Mouse (Mus musculus): ENCODE data around the gene Hoxc12. TPM values are rescaled to one million over a fixed set of nuclear protein-coding genes. Genes with fewer than 3 reads are reported as not detected.

Gene Hoxc12
- polyA plus RNA-seq, 1 experiment from 2014 or later: not detected

DNA sequence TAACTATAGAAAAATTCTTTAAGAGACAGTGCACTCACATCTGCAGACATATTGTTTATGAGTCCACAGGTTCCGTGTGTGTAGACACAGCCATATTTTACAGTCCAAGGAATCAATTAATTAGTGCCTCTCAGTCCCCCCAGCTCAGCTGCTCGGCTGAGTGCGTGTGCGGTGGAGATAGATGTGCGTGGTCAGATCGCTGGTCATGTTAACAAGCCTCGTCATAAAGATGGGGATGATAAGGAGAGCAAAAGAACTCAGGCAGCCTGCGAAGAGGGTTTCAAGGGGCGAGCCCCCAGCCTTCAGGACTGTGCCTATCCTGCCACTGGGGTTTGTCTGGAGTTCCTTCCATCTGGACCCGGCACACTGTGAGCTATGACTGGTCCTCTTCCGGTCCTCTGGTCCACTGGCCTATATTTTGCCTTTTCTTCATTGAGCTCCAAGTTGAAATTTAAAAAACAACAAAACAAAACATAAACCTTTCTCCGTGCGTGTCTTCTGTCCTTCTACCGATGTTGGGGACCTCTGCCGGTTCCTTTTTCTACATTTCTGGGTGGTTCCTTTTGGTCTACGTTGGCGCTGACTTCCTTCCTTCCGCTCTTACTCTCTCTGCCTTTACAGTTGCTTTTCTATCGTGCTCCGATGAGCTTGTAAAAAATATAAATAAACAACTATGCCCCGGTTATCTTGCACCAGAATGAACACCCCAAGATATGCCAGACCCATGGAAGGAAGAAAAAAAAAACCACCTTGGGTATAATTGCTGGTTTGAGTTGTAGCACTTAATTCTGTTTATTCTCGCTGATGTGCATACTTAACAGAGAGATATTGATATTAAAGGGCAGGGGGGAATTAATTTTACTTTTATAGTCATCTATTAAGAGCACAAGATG is 8.9 kb downstream of the Hoxc12 start:
- no peaks in the 10 kb centered on the region for H3K36me3 ChIP-seq (replicated peaks; ENCODE audit: control insufficient read depth, insufficient read depth, low read depth, low read length)
- no peaks in the 10 kb centered on the region; the same call in 1 of the 2 replicates for H3K4me1 ChIP-seq (ENCODE audit: control insufficient read depth, insufficient read depth, low read length)
- ATAC-seq (replicated peaks; ENCODE audit: insufficient number of reproducible peaks, low FRiP score, low TSS enrichment, low read depth) (no peak), DNase-seq (ENCODE audit: low spot score) (no peak)
- no peak overlapping the region for H3K9ac ChIP-seq (replicated peaks; ENCODE audit: low read length)
- 11% methylated on average over 22 of the region's 22 CpGs for WGBS
- no peak overlapping the region for H3K4me3 ChIP-seq (ENCODE audit: low read depth, low read length)
- H3K27ac ChIP-seq (replicated peaks; ENCODE audit: low read depth, low read length): no peak overlapping the region
- H3K27me3 ChIP-seq (ENCODE audit: control insufficient read depth, insufficient read depth, low read length): peaks cover 99% of the 10 kb centered on the region
- H3K4me2 ChIP-seq (ENCODE audit: low read depth, low read length): no peak overlapping the region
- no peaks in the 10 kb centered on the region for H3K9me3 ChIP-seq (replicated peaks; ENCODE audit: control insufficient read depth, low read length)

DNA sequence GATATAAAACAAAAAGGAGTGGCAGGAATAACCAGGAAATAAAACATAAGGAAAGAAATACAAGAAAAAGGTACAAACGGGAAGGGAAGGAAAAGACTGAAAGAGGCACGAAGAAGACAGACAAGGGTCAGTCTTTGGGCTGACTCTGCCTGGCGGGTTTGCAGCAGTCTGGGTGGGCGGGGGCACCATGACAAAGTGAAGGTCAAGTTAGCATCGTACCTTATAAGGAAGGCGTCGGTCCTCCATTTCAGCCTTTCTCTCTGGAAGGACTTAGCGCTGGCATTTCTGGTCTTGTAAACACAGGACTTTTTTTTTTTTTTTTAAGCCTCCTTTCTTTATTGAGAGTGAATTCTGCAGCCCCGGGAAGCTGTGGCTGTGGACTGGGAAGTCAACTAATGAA is 10.7 kb downstream of the Hoxc12 start:
- H3K36me3 ChIP-seq (replicated peaks; ENCODE audit: control insufficient read depth, insufficient read depth, low read depth, low read length): no peaks in the 10 kb centered on the region
- H3K4me3 ChIP-seq (ENCODE audit: low read depth, low read length): no peak overlapping the region
- H3K27me3 ChIP-seq (ENCODE audit: control insufficient read depth, insufficient read depth, low read length): peaks cover 99% of the 10 kb centered on the region
- no peak overlapping the region for H3K4me2 ChIP-seq (ENCODE audit: low read depth, low read length)
- H3K9me3 ChIP-seq (replicated peaks; ENCODE audit: control insufficient read depth, low read length): no peaks in the 10 kb centered on the region
- no peak overlapping the region for H3K27ac ChIP-seq (replicated peaks; ENCODE audit: low read depth, low read length)
- no peak for DNase-seq (ENCODE audit: low spot score)
- H3K4me1 ChIP-seq (ENCODE audit: control insufficient read depth, insufficient read depth, low read length): no peaks in the 10 kb centered on the region; the same call in 1 of the 2 replicates
- WGBS: 1% methylated on average over 9 of the region's 9 CpGs
- ATAC-seq (replicated peaks; ENCODE audit: insufficient number of reproducible peaks, low FRiP score, low TSS enrichment, low read depth): no peak
- H3K9ac ChIP-seq (replicated peaks; ENCODE audit: low read length): no peak overlapping the region

DNA sequence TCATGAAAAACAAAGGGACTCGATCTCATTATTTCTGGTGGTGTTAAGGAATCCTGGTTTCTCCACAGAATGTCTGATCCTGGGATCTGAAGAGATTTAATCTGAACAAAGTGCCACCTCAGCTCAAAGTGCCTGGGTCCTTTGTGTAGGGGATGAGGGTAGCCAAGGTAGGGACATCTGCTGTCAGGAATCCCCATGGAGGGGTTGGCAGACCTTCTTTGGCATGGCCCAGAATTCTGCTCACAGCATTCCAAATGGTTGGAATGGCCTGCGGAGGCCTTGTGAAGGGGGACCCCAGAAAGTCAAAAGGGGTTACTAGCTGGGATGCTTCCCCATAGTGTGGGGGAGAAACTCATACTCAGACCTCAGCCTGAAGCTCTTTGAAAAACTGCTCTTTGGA is 12.3 kb downstream of the Hoxc12 start:
- no peak for ATAC-seq (replicated peaks; ENCODE audit: insufficient number of reproducible peaks, low FRiP score, low TSS enrichment, low read depth)
- 11% methylated on average over 2 of the region's 2 CpGs for WGBS
- Histone ChIP-seq H3K4me3 (ENCODE audit: low read depth, low read length) (no peak overlapping the region), H3K36me3 (replicated peaks; ENCODE audit: control insufficient read depth, insufficient read depth, low read depth, low read length) (no peaks in the 10 kb centered on the region), H3K9ac (replicated peaks; ENCODE audit: low read length) (no peak overlapping the region), H3K27me3 (ENCODE audit: control insufficient read depth, insufficient read depth, low read length) (peaks cover 98% of the 10 kb centered on the region), H3K27ac (replicated peaks; ENCODE audit: low read depth, low read length) (no peak overlapping the region), H3K9me3 (replicated peaks; ENCODE audit: control insufficient read depth, low read length) (no peaks in the 10 kb centered on the region), H3K4me2 (ENCODE audit: low read depth, low read length) (no peak overlapping the region), H3K4me1 (ENCODE audit: control insufficient read depth, insufficient read depth, low read length) (no peaks in the 10 kb centered on the region)
- no peak for DNase-seq (ENCODE audit: low spot score)

DNA sequence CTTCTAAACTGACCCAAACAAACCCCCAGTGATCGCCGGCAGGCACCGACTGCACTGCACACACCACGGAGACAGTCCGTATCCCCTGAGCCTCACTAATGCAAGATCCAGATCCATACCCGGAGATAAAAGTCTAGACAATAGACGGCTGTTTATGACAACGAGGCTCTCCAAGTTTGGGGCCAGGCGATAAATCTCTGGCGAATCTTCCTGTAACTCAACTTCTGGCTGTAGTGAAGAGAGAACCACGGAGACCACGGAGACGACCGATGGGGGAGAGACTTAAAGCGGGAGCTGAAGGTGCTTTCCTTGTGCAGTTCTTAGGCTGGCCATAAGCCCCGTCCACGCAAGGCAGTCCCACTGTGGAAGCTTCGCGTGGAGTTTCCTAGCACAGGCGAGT is 13.1 kb downstream of the Hoxc12 start:
- no peak overlapping the region for H3K27ac ChIP-seq (replicated peaks; ENCODE audit: low read depth, low read length)
- H3K4me2 ChIP-seq (ENCODE audit: low read depth, low read length): no peak overlapping the region
- no peaks in the 10 kb centered on the region for H3K4me1 ChIP-seq (ENCODE audit: control insufficient read depth, insufficient read depth, low read length)
- H3K27me3 ChIP-seq (ENCODE audit: control insufficient read depth, insufficient read depth, low read length): peaks cover 98% of the 10 kb centered on the region
- DNase-seq (ENCODE audit: low spot score) (no peak), ATAC-seq (replicated peaks; ENCODE audit: insufficient number of reproducible peaks, low FRiP score, low TSS enrichment, low read depth) (no peak)
- no peak overlapping the region for H3K9ac ChIP-seq (replicated peaks; ENCODE audit: low read length)
- no peaks in the 10 kb centered on the region for H3K36me3 ChIP-seq (replicated peaks; ENCODE audit: control insufficient read depth, insufficient read depth, low read depth, low read length)
- H3K9me3 ChIP-seq (replicated peaks; ENCODE audit: control insufficient read depth, low read length): no peaks in the 10 kb centered on the region
- no peak overlapping the region for H3K4me3 ChIP-seq (ENCODE audit: low read depth, low read length)
- WGBS: under 1% methylated on average over 20 of the region's 20 CpGs

DNA sequence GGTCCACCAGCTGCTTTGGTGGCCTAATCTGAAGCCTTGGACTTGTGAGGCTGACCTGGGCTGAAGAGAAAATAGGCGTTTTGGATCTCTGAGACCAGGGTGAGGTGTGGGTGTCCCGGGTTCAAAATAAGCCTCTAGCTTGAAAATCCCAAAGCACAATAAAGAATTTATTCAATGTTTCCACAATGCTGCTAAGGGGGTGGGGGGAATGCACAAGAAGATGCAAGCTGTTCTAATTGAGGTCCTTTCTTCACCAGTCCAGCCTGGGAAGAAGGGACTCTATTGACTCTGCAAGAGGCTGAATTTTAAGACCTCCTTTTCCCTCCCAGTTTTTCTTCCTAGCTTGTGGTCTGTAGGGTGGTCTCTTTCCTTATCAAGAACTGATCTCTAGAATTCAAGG is 14.3 kb downstream of the Hoxc12 start:
- Histone ChIP-seq H3K4me3 (ENCODE audit: low read depth, low read length) (no peak overlapping the region), H3K27ac (replicated peaks; ENCODE audit: low read depth, low read length) (no peak overlapping the region), H3K9me3 (replicated peaks; ENCODE audit: control insufficient read depth, low read length) (no peaks in the 10 kb centered on the region), H3K4me1 (ENCODE audit: control insufficient read depth, insufficient read depth, low read length) (no peaks in the 10 kb centered on the region), H3K36me3 (replicated peaks; ENCODE audit: control insufficient read depth, insufficient read depth, low read depth, low read length) (no peaks in the 10 kb centered on the region), H3K4me2 (ENCODE audit: low read depth, low read length) (no peak overlapping the region), H3K9ac (replicated peaks; ENCODE audit: low read length) (no peak overlapping the region), H3K27me3 (ENCODE audit: control insufficient read depth, insufficient read depth, low read length) (peaks cover 98% of the 10 kb centered on the region)
- DNase-seq (ENCODE audit: low spot score): no peak
- no peak for ATAC-seq (replicated peaks; ENCODE audit: insufficient number of reproducible peaks, low FRiP score, low TSS enrichment, low read depth)
- WGBS: 8% methylated on average over 2 of the region's 2 CpGs

- H3K9ac ChIP-seq (replicated peaks; ENCODE audit: low read length): no peak overlapping the region
- H3K4me2 ChIP-seq (ENCODE audit: low read depth, low read length): no peak overlapping the region
- no peaks in the 10 kb centered on the region for H3K4me1 ChIP-seq (ENCODE audit: control insufficient read depth, insufficient read depth, low read length)
- H3K9me3 ChIP-seq (replicated peaks; ENCODE audit: control insufficient read depth, low read length): no peaks in the 10 kb centered on the region
- no peak overlapping the region for H3K27ac ChIP-seq (replicated peaks; ENCODE audit: low read depth, low read length)
- DNase-seq (ENCODE audit: low spot score) (no peak), ATAC-seq (replicated peaks; ENCODE audit: insufficient number of reproducible peaks, low FRiP score, low TSS enrichment, low read depth) (no peak)
- H3K27me3 ChIP-seq (ENCODE audit: control insufficient read depth, insufficient read depth, low read length): peaks cover 96% of the 10 kb centered on the region
- no peaks in the 10 kb centered on the region for H3K36me3 ChIP-seq (replicated peaks; ENCODE audit: control insufficient read depth, insufficient read depth, low read depth, low read length)
- 5% methylated on average over 6 of the region's 6 CpGs for WGBS
- no peak overlapping the region for H3K4me3 ChIP-seq (ENCODE audit: low read depth, low read length)
These were observed 17.0 kb downstream of the Hoxc12 start for GRCm38 (mm10) chr15:102953561-102953960.

GRCm38 (mm10) chr15:102954192-102955006 is 17.8 kb downstream of the Hoxc12 start, which contains the start of gene Hoxc11:
TSS of gene Hoxc11 (plus strand) at chr15:102954427.
- Histone ChIP-seq H3K4me1 (ENCODE audit: control insufficient read depth, insufficient read depth, low read length) (no peaks in the 10 kb centered on the region), H3K27ac (replicated peaks; ENCODE audit: low read depth, low read length) (no peak within 1 kb of the TSS), H3K4me3 (ENCODE audit: low read depth, low read length) (no peak within 1 kb of the TSS), H3K9me3 (replicated peaks; ENCODE audit: control insufficient read depth, low read length) (no peaks in the 10 kb centered on the region), H3K9ac (replicated peaks; ENCODE audit: low read length) (no peak within 1 kb of the TSS), H3K27me3 (ENCODE audit: control insufficient read depth, insufficient read depth, low read length) (peaks cover 92% of the 10 kb centered on the region), H3K4me2 (ENCODE audit: low read depth, low read length) (no peak within 1 kb of the TSS), H3K36me3 (replicated peaks; ENCODE audit: control insufficient read depth, insufficient read depth, low read depth, low read length) (no peaks in the 10 kb centered on the region)
- ATAC-seq (replicated peaks; ENCODE audit: insufficient number of reproducible peaks, low FRiP score, low TSS enrichment, low read depth) (no peak), DNase-seq (ENCODE audit: low spot score) (no peak)
- 1% methylated on average over 56 of the region's 57 CpGs for WGBS

- Histone ChIP-seq H3K27ac (replicated peaks; ENCODE audit: low read depth, low read length) (no peak overlapping the region), H3K4me3 (ENCODE audit: low read depth, low read length) (no peak overlapping the region), H3K9ac (replicated peaks; ENCODE audit: low read length) (no peak overlapping the region)
These were observed 18.4 kb downstream of the Hoxc12 start for GRCm38 (mm10) chr15:102955007-102955382.

More at GRCm38 (mm10) chr15:102955007-102955382, 18.4 kb downstream of the Hoxc12 start:
- H3K9me3 ChIP-seq (replicated peaks; ENCODE audit: control insufficient read depth, low read length): no peaks in the 10 kb centered on the region
- peaks cover 92% of the 10 kb centered on the region for H3K27me3 ChIP-seq (ENCODE audit: control insufficient read depth, insufficient read depth, low read length)
- no peaks in the 10 kb centered on the region for H3K4me1 ChIP-seq (ENCODE audit: control insufficient read depth, insufficient read depth, low read length)
- no peak overlapping the region for H3K4me2 ChIP-seq (ENCODE audit: low read depth, low read length)
- no peaks in the 10 kb centered on the region for H3K36me3 ChIP-seq (replicated peaks; ENCODE audit: control insufficient read depth, insufficient read depth, low read depth, low read length)
- ATAC-seq (replicated peaks; ENCODE audit: insufficient number of reproducible peaks, low FRiP score, low TSS enrichment, low read depth) (no peak), DNase-seq (ENCODE audit: low spot score) (no peak)
- WGBS: under 1% methylated on average over 28 of the region's 28 CpGs

Measured in embryonic facial prominence, embryonic 11.5 days (tissue).